ENCODE assay signal across 8 mouse cellular contexts in genomic region chr2:11602506-11603489, GRCm38 (mm10). TPM values are rescaled to one million over a fixed set of nuclear protein-coding genes. Genes with fewer than 3 reads are reported as not detected.
DNase-seq lines count a peak whose midpoint lies in the region; ATAC-seq and TF ChIP-seq lines count a peak whose summit lies in the region.

No protein-coding gene starts in this region.

- H3K4me1 ChIP-seq in MEL (ENCODE audit: control insufficient read depth in 1 of 2, insufficient read depth in 2 of 2, low read length in 2 of 2): peaks cover 0 to 5% of the 10 kb centered on the region in 2 experiments; a peak in 1 of 4 replicates
- no peaks in the 10 kb centered on the region for H3K4me1 ChIP-seq in cerebellum, adult 2 months (ENCODE audit: control insufficient read depth, insufficient read depth, low read length)
- H3K4me1 ChIP-seq in forebrain, postnatal 0 days (ENCODE audit: insufficient read depth): peaks cover 7% of the 10 kb centered on the region; the same call in 1 of the 2 replicates
- H3K4me1 ChIP-seq in lung, embryonic 15.5 days: peaks cover 14% of the 10 kb centered on the region

- peaks cover 28% of the 10 kb centered on the region for H3K79me2 ChIP-seq in MEL (ENCODE audit: control insufficient read depth, insufficient read depth, low read length, poor library complexity)

- WGBS in cerebellum, adult 2 months: under 1% methylated on average over 78 of the region's 78 CpGs
- 3% methylated on average over 78 of the region's 78 CpGs for WGBS in forebrain, postnatal 0 days
- WGBS in lung, embryonic 15.5 days: under 1% methylated on average over 78 of the region's 78 CpGs

- H3K4me2 ChIP-seq in forebrain, postnatal 0 days (ENCODE audit: low read depth): peak overlapping the region; percentile 69
- H3K4me2 ChIP-seq in lung, embryonic 15.5 days: peak overlapping the region; percentile 77

- H3K9me3 ChIP-seq in MEL (replicated peaks; ENCODE audit: insufficient read depth, low read length): no peaks in the 10 kb centered on the region
- no peaks in the 10 kb centered on the region for H3K9me3 ChIP-seq in forebrain, postnatal 0 days (ENCODE audit: low read length)
- H3K9me3 ChIP-seq in lung, embryonic 15.5 days: no peaks in the 10 kb centered on the region

- H3K27ac ChIP-seq in MEL (ENCODE audit: control insufficient read depth, low read depth, low read length): peak overlapping the region; percentile 21; the same call in 1 of the 2 replicates
- H3K27ac ChIP-seq in cerebellum, adult 2 months (ENCODE audit: insufficient read depth, low read length): peak overlapping the region; percentile 56
- peak overlapping the region; percentile 77 for H3K27ac ChIP-seq in forebrain, postnatal 0 days (ENCODE audit: low read depth, low read length)
- H3K27ac ChIP-seq in lung, embryonic 15.5 days: peak overlapping the region; percentile 56

- peak; percentile 84 for TF ChIP-seq RAD21 in MEL (IDR thresholded peaks at IDR 0.05; ENCODE audit: low read depth, low read length)

- H3K9ac ChIP-seq in MEL (ENCODE audit: control insufficient read depth, low read depth, low read length, poor library complexity, severe bottlenecking): peak overlapping the region; percentile 97
- H3K9ac ChIP-seq in forebrain, postnatal 0 days: peak overlapping the region; percentile 95
- peak overlapping the region; percentile 94 for H3K9ac ChIP-seq in lung, embryonic 15.5 days

- H3K27me3 ChIP-seq in MEL (ENCODE audit: control insufficient read depth in 1 of 2, insufficient read depth in 2 of 2, low read length in 2 of 2): peaks cover 8 to 10% of the 10 kb centered on the region in 2 experiments
- no peaks in the 10 kb centered on the region for H3K27me3 ChIP-seq in cerebellum, adult 2 months (ENCODE audit: control insufficient read depth, insufficient read depth, low read length)
- H3K27me3 ChIP-seq in forebrain, postnatal 0 days (ENCODE audit: insufficient read depth, low read length): no peaks in the 10 kb centered on the region
- H3K27me3 ChIP-seq in lung, embryonic 15.5 days: no peaks in the 10 kb centered on the region

- TF ChIP-seq CTCF in MEL (IDR thresholded peaks at IDR 0.05 in 2 of 3, conservative IDR thresholded peaks at IDR 0.05 in 1 of 3; ENCODE audit: control insufficient read depth in 1 of 3, insufficient read depth in 1 of 3, low read depth in 2 of 3, low read length in 3 of 3, poor library complexity in 1 of 3, severe bottlenecking in 1 of 3): peak in 2 of 3 experiments; percentile 95 to 100
- TF ChIP-seq CTCF in cerebellum, adult 2 months (IDR thresholded peaks at IDR 0.05; ENCODE audit: borderline replicate concordance, insufficient read depth, low read depth, low read length): peak; percentile 100
- peak; percentile 100 for TF ChIP-seq CTCF in forebrain, postnatal 0 days (IDR thresholded peaks at IDR 0.05; ENCODE audit: low read depth)

- peak overlapping the region; percentile 93 to 99 for H3K4me3 ChIP-seq in MEL (ENCODE audit: control insufficient read depth in 1 of 2, insufficient read depth in 1 of 2, low read depth in 2 of 2, low read length in 2 of 2)
- peak overlapping the region; percentile 95 for H3K4me3 ChIP-seq in cerebellum, adult 2 months (replicated peaks; ENCODE audit: insufficient read depth, low read depth, low read length)
- H3K4me3 ChIP-seq in forebrain, postnatal 0 days (ENCODE audit: low read depth, low read length): peak overlapping the region; percentile 91
- H3K4me3 ChIP-seq in lung, embryonic 15.5 days: peak overlapping the region; percentile 82

- peak; percentile 95 for DNase-seq in MEL (ENCODE audit: low read depth, low spot score)
- peak; percentile 94 to 98 for DNase-seq in cerebellum, adult 2 months
- peak; percentile 97 for DNase-seq in forebrain, postnatal 0 days
- peak; percentile 97 for DNase-seq in heart, postnatal 4 days
- DNase-seq in layer of hippocampus, adult 8-10 months (ENCODE audit: low spot score in 2 of 2): peak; percentile 89 to 95
- peak; percentile 86 for DNase-seq in ovary, adult 18-20 months (ENCODE audit: low spot score)
- peak; percentile 97 for DNase-seq in thymus, postnatal 0 days (ENCODE audit: low spot score)

- peaks cover 13 to 15% of the 10 kb centered on the region in 2 experiments for H3K36me3 ChIP-seq in MEL (ENCODE audit: control insufficient read depth in 1 of 2, insufficient read depth in 2 of 2, low read length in 2 of 2)
- peaks cover 22% of the 10 kb centered on the region for H3K36me3 ChIP-seq in forebrain, postnatal 0 days (ENCODE audit: insufficient read depth)
- peaks cover 25% of the 10 kb centered on the region for H3K36me3 ChIP-seq in lung, embryonic 15.5 days

- TF ChIP-seq EP300 in MEL (IDR thresholded peaks at IDR 0.05; ENCODE audit: low read depth in 1 of 2, low read length in 2 of 2): no peak

- TF ChIP-seq POLR2A in MEL (IDR thresholded peaks at IDR 0.05; ENCODE audit: control insufficient read depth in 1 of 2, insufficient read depth in 1 of 2, low read depth in 1 of 2, low read length in 2 of 2, poor library complexity in 1 of 2): peak; percentile 62 to 89; a peak in 3 of 4 replicates
- peak; percentile 59; the same call in 1 of the 2 replicates for TF ChIP-seq POLR2A in cerebellum, adult 2 months (IDR thresholded peaks at IDR 0.05; ENCODE audit: borderline replicate concordance, insufficient read depth, low read length)

- ATAC-seq in forebrain, postnatal 0 days: peak; percentile 100
- ATAC-seq in lung, embryonic 15.5 days (ENCODE audit: borderline replicate concordance, extremely low read depth, low FRiP score, low TSS enrichment): peak; percentile 99

TF ChIP-seq in MEL, 35 proteins besides CTCF, POLR2A, EP300 and RAD21 (continues in another document):
- TF ChIP-seq GATA1 (IDR thresholded peaks at IDR 0.05; ENCODE audit: low read depth, low read length) (peak; percentile 13; the same call in 1 of the 2 replicates), CHD1 (IDR thresholded peaks at IDR 0.05; ENCODE audit: low read depth, low read length) (no peak), KAT2A (conservative IDR thresholded peaks at IDR 0.05; ENCODE audit: low read depth, low read length) (peak; percentile 75), TCF12 (IDR thresholded peaks at IDR 0.05; ENCODE audit: low read depth, low read length) (peak; percentile 64; the same call in 1 of the 2 replicates), ZKSCAN1 (IDR thresholded peaks at IDR 0.05; ENCODE audit: low read depth, low read length) (no peak), ZMIZ1 (IDR thresholded peaks at IDR 0.05; ENCODE audit: low read depth, low read length) (0 out of 2 replicates have a peak, but pooled peaks have one; percentile 36), ZC3H11A (IDR thresholded peaks at IDR 0.05; ENCODE audit: low read depth, low read length) (peak; percentile 62; the same call in 1 of the 2 replicates), SIN3A (IDR thresholded peaks at IDR 0.05; ENCODE audit: low read length) (peak; percentile 78)

RNA-seq across cellular contexts. Expression of gene Rbm17, which starts 1.2 kb away (rescaled TPM):
- 216 and 223 TPM in 2 replicates for total RNA-seq in MEL (2012; rRNA removed)
- polyA plus RNA-seq in MEL (2012; ENCODE audit: insufficient read depth in 1 of 2, insufficient read length in 2 of 2, low read depth in 1 of 2, low replicate concordance in 2 of 2, missing spikeins in 1 of 2): 100 to 1,000 TPM in 1 of 2 experiments, not detected in 1; 318 TPM
- 136 and 137 TPM in 2 replicates for polyA plus RNA-seq in cerebellum, adult 2 months (2012; rRNA removed)
- total RNA-seq in forebrain, postnatal 0 days (2014; rRNA removed): 95.3 and 95.4 TPM in 2 replicates
- 129 and 130 TPM in 2 replicates for polyA plus RNA-seq in forebrain, postnatal 0 days (2015; fragmentation: Nextera tagmentation; extraction: Ambion mirVana)
- 10 to 100 TPM; 83.4 to 93.1 TPM for total RNA-seq in heart, postnatal 4 days (2021)
- 10 to 100 TPM; 77.7 to 95.8 (median 87.4) TPM for total RNA-seq in layer of hippocampus, adult 8-10 months (2022)
- polyA plus RNA-seq in lung, embryonic 15.5 days (2015; fragmentation: Nextera tagmentation; extraction: Ambion mirVana): 134 and 136 TPM in 2 replicates
- polyA plus RNA-seq in thymus, postnatal 0 days (2015; fragmentation: Nextera tagmentation; extraction: Ambion mirVana): 188 and 189 TPM in 2 replicates

RNA-seq across cellular contexts. Expression of gene Gm17490, which starts 23.3 kb away (rescaled TPM):
- not detected in 2 replicates for total RNA-seq in MEL (2012; rRNA removed)
- not detected for polyA plus RNA-seq in MEL (2012; ENCODE audit: insufficient read depth in 1 of 2, insufficient read length in 2 of 2, low read depth in 1 of 2, low replicate concordance in 2 of 2, missing spikeins in 1 of 2)
- polyA plus RNA-seq in cerebellum, adult 2 months (2012; rRNA removed): not detected in 2 replicates
- total RNA-seq in forebrain, postnatal 0 days (2014; rRNA removed): not detected in 2 replicates
- polyA plus RNA-seq in forebrain, postnatal 0 days (2015; fragmentation: Nextera tagmentation; extraction: Ambion mirVana): not detected in 2 replicates
- not detected for total RNA-seq in heart, postnatal 4 days (2021)
- total RNA-seq in layer of hippocampus, adult 8-10 months (2022): not detected
- polyA plus RNA-seq in lung, embryonic 15.5 days (2015; fragmentation: Nextera tagmentation; extraction: Ambion mirVana): not detected in 2 replicates
- polyA plus RNA-seq in thymus, postnatal 0 days (2015; fragmentation: Nextera tagmentation; extraction: Ambion mirVana): not detected in 2 replicates

RNA-seq across cellular contexts. Expression of gene Il2ra, which starts 39.8 kb away (rescaled TPM):
- total RNA-seq in MEL (2012; rRNA removed): not detected in 2 replicates
- polyA plus RNA-seq in MEL (2012; ENCODE audit: insufficient read depth in 1 of 2, insufficient read length in 2 of 2, low read depth in 1 of 2, low replicate concordance in 2 of 2, missing spikeins in 1 of 2): not detected
- polyA plus RNA-seq in cerebellum, adult 2 months (2012; rRNA removed): 0.22 and 0.28 TPM in 2 replicates
- not detected in 2 replicates for total RNA-seq in forebrain, postnatal 0 days (2014; rRNA removed)
- 0.04 TPM in 1 of 2 replicates, not detected in the other for polyA plus RNA-seq in forebrain, postnatal 0 days (2015; fragmentation: Nextera tagmentation; extraction: Ambion mirVana)
- total RNA-seq in heart, postnatal 4 days (2021): not detected
- under 1 TPM in 3 of 4 experiments, not detected in 1; 0.08 to 0.13 (median 0.09) TPM for total RNA-seq in layer of hippocampus, adult 8-10 months (2022)
- 0.82 and 3.8 TPM in 2 replicates for polyA plus RNA-seq in lung, embryonic 15.5 days (2015; fragmentation: Nextera tagmentation; extraction: Ambion mirVana)
- 46.0 and 51.1 TPM in 2 replicates for polyA plus RNA-seq in thymus, postnatal 0 days (2015; fragmentation: Nextera tagmentation; extraction: Ambion mirVana)

RNA-seq across cellular contexts. Expression of gene Pfkfb3, which starts 48.9 kb away (rescaled TPM):
- total RNA-seq in MEL (2012; rRNA removed): 7.2 and 9.9 TPM in 2 replicates
- polyA plus RNA-seq in MEL (2012; ENCODE audit: insufficient read depth in 1 of 2, insufficient read length in 2 of 2, low read depth in 1 of 2, low replicate concordance in 2 of 2, missing spikeins in 1 of 2): 10 to 100 TPM in 1 of 2 experiments, not detected in 1; 13.8 TPM
- polyA plus RNA-seq in cerebellum, adult 2 months (2012; rRNA removed): 33.8 and 38.2 TPM in 2 replicates
- total RNA-seq in forebrain, postnatal 0 days (2014; rRNA removed): 19.2 and 22.5 TPM in 2 replicates
- 21.0 and 28.9 TPM in 2 replicates for polyA plus RNA-seq in forebrain, postnatal 0 days (2015; fragmentation: Nextera tagmentation; extraction: Ambion mirVana)
- 10 to 100 TPM; 11.8 to 12.7 TPM for total RNA-seq in heart, postnatal 4 days (2021)
- 10 to 100 TPM; 42.5 to 50.7 (median 45.4) TPM for total RNA-seq in layer of hippocampus, adult 8-10 months (2022)
- 22.0 and 25.4 TPM in 2 replicates for polyA plus RNA-seq in lung, embryonic 15.5 days (2015; fragmentation: Nextera tagmentation; extraction: Ambion mirVana)
- 14.0 and 15.0 TPM in 2 replicates for polyA plus RNA-seq in thymus, postnatal 0 days (2015; fragmentation: Nextera tagmentation; extraction: Ambion mirVana)

Comparison
In these comparisons a context has a peak if more than half of its experiments do, and no peak if none do; other contexts are left out.
1. Peak in every context shown above with its lines: DNase-seq, ATAC-seq, H3K4me3 ChIP-seq and H3K27ac ChIP-seq.
2. H3K27ac ChIP-seq: peak in every context shown above with its lines; median percentile 77 in forebrain, postnatal 0 days; 56 in cerebellum, adult 2 months; 56 in lung, embryonic 15.5 days; 21 in MEL.